Mouse (Mus musculus) forebrain, embryonic 11.5 days (tissue): ENCODE data around the gene Anln. TPM values are rescaled to one million over a fixed set of nuclear protein-coding genes. Genes with fewer than 3 reads are reported as not detected.

Experiments
- ATAC-seq: fragments of 200-750 bp; cut with Nextera tagmentation; replicated peaks from 2 replicates; pipeline ENCODE4 v1.8.0; 2017; ENCODE audit warnings: moderate TSS enrichment; ENCODE audit not compliant: low FRiP score
- DNase-seq: peaks from one replicate; pipeline ENCODE4 v3.0.0-alpha.2; 2017; ENCODE audit warnings: low spot score
- H3K27ac ChIP-seq: fragments of 300-500 bp; sonication (generic); 2 replicates; pipeline ENCODE4 v1.5.1; 2014; ENCODE audit warnings: low read depth, low read length
- H3K27me3 ChIP-seq: fragments of 300-500 bp; sonication (generic); 2 replicates; pipeline ENCODE4 v1.6.1; 2014; ENCODE audit warnings: mild to moderate bottlenecking, low read length, mixed read lengths; ENCODE audit not compliant: control insufficient read depth, insufficient read depth
- H3K36me3 ChIP-seq: fragments of 300-500 bp; sonication (generic); 2 replicates; pipeline ENCODE4 v1.6.1; 2014; ENCODE audit warnings: mild to moderate bottlenecking, low read length, moderate library complexity, mixed read lengths; ENCODE audit not compliant: control insufficient read depth, insufficient read depth
- H3K4me1 ChIP-seq: fragments of 300-500 bp; sonication (generic); replicated peaks from 2 replicates; pipeline ENCODE4 v1.6.1; 2014; ENCODE audit warnings: low read length, mixed read lengths; ENCODE audit not compliant: control insufficient read depth, insufficient read depth
- H3K4me2 ChIP-seq: fragments of 300-500 bp; sonication (generic); 2 replicates; pipeline ENCODE4 v1.6.1; 2014; ENCODE audit warnings: low read depth, mild to moderate bottlenecking, low read length, moderate library complexity, mixed read lengths; ENCODE audit not compliant: severe bottlenecking
- H3K4me3 ChIP-seq: fragments of 300-500 bp; sonication (generic); 2 replicates; pipeline ENCODE4 v1.5.1; 2014; ENCODE audit warnings: low read depth, low read length
- H3K9ac ChIP-seq: fragments of 300-500 bp; sonication (generic); 2 replicates; pipeline ENCODE4 v1.6.1; 2014; ENCODE audit warnings: low read length
- H3K9me3 ChIP-seq: fragments of 300-500 bp; sonication (generic); 2 replicates; pipeline ENCODE4 v1.6.1; 2016; ENCODE audit warnings: low read length, mixed read lengths; ENCODE audit not compliant: control insufficient read depth
- WGBS: fragments of 180-500 bp; shearing (Covaris S2); extraction: QIAGEN DNeasy Blood & Tissue Kit; methylation state at CpG from one replicate; pipeline ENCODE4 v1.1.7; 2014; 5-methylcytosine and 5-hydroxymethylcytosine counted together
- polyA plus RNA-seq: library from polyadenylated mRNA; unstranded; fragments of >200 nt; fragmentation: Nextera tagmentation; extraction: Ambion mirVana; gene quantifications from 2 replicates; pipeline ENCODE4 v1.2.1, GENCODE M21; 2014

Anln gene
- 48.9 and 49.7 TPM in 2 replicates for polyA plus RNA-seq

DNA sequence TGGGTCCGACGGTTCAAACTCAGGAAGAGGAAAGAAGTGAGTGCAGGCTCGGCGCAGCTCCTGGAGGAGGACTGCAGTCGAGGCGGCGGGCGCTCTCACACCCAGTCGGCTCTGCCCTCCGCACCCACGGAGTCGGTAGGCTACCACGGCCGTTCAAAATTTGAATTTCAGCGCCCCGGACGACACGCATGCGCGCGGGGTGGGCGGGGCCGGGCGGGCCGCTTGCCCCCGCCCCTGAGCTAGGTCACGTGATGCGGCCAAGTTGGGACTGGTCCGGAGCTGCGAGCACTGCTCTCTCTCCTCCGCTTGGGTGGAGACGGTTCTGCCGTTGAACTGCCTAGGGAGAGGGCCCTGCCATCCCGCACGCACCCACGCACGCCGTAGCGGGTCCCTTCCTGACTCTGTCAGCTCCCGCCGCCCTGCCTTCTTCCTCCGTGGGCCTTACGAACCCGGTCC, at the start of gene Anln:
Gene Anln, minus strand, starts transcription at position 168 of the 456 bp plus-strand sequence.
- H3K36me3 ChIP-seq: no peaks in the 10 kb centered on the region
- no peaks in the 10 kb centered on the region for H3K27me3 ChIP-seq
- under 1% methylated on average over 40 of the region's 44 CpGs for WGBS
- H3K4me1 ChIP-seq: peaks cover 3% of the 10 kb centered on the region
- peak within 1 kb of the TSS; percentile 83 for H3K4me2 ChIP-seq
- no peaks in the 10 kb centered on the region for H3K9me3 ChIP-seq
- H3K4me3 ChIP-seq: peak within 1 kb of the TSS; percentile 83
- peak within 1 kb of the TSS; percentile 89 for H3K27ac ChIP-seq
- DNase-seq (peak; percentile 98), ATAC-seq (peak; percentile 96)
- peak within 1 kb of the TSS; percentile 93 for H3K9ac ChIP-seq

DNA sequence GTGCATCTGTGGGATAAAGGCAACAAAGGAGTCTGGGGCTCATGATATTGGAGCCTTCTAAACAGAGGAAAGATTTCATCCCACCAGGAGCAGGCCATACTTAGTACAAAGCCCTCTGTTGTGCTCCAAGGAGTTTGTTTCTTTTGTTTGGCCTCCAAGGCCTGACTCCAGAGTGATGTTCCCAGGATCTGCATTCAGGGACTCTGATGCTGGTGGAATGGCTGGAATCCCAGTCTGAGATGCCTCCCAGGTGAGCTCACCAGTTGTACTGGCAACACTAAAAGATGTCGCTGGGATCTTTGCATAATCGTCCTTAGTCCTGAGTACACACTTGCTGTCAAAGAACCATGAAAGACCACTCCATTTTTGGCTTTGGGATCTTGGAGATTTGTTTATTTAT, 45.1 kb upstream of the Anln start:
- H3K4me3 ChIP-seq: no peak overlapping the region
- no peaks in the 10 kb centered on the region for H3K36me3 ChIP-seq
- no peaks in the 10 kb centered on the region for H3K9me3 ChIP-seq
- DNase-seq (no peak), ATAC-seq (no peak)
- peaks cover 4% of the 10 kb centered on the region; the same call in 1 of the 2 replicates for H3K4me1 ChIP-seq
- no peak overlapping the region for H3K27ac ChIP-seq
- H3K27me3 ChIP-seq: no peaks in the 10 kb centered on the region
- H3K4me2 ChIP-seq: no peak overlapping the region
- no peak overlapping the region for H3K9ac ChIP-seq
- 92% methylated on average over 2 of the region's 2 CpGs for WGBS

DNA sequence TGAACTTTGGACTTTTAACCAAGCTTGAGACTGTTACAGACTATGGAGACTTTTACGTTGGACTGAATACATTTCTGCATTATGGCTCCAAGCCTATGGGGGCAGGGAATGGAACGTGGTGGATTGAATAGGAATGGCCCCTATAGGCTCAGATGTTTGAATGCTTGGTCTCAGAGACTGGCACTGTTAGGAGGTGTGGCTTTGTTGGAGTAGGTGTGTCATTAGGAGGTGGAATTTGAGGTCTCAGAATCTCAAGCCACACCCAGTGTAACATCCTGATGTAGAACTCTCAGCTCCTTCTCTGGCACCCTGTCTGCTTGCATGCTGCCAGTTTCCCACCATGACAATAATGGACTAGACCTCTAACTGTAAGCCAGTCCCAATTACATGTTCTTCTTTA, 44.2 kb upstream of the Anln start:
- Histone ChIP-seq H3K27ac (no peak overlapping the region), H3K27me3 (no peaks in the 10 kb centered on the region), H3K36me3 (no peaks in the 10 kb centered on the region), H3K4me1 (peaks cover 4% of the 10 kb centered on the region; the same call in 1 of the 2 replicates), H3K9me3 (no peaks in the 10 kb centered on the region), H3K4me2 (no peak overlapping the region), H3K9ac (no peak overlapping the region), H3K4me3 (no peak overlapping the region)
- no peak for ATAC-seq
- no peak for DNase-seq
- WGBS: 79% methylated on average over 2 of the region's 2 CpGs

DNA sequence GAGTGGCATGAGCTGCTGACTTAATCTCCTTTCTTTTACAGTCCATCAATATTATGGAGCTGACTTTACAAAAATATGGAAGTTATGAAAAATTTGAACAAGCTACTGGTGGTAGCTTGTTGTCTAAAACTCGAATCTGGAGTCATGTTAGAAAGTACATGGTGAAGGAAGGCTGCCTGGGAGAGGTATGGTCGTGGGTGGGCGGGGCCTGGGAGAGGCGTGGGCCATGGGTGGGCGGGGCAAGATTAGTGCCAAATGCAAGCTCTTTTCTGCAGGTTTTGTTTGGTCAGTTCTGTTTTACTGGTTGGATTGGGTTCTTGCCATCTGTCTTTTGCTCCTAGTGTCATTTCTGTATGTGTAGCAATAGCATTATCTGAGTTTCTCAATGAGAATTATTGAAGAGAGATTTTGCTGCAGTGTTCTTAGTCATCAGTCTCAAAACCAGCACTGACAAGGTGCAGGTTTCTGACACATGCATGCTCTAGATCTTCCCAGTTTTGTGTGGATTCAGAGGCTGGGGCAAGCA, 41.4 kb upstream of the Anln start:
- Histone ChIP-seq H3K27ac (no peak overlapping the region), H3K4me1 (peaks cover 4% of the 10 kb centered on the region; the same call in 1 of the 2 replicates), H3K4me3 (no peak overlapping the region), H3K27me3 (no peaks in the 10 kb centered on the region), H3K36me3 (no peaks in the 10 kb centered on the region), H3K9ac (no peak overlapping the region), H3K4me2 (no peak overlapping the region), H3K9me3 (no peaks in the 10 kb centered on the region)
- ATAC-seq: no peak
- WGBS: 29% methylated on average over 5 of the region's 5 CpGs
- no peak for DNase-seq

DNA sequence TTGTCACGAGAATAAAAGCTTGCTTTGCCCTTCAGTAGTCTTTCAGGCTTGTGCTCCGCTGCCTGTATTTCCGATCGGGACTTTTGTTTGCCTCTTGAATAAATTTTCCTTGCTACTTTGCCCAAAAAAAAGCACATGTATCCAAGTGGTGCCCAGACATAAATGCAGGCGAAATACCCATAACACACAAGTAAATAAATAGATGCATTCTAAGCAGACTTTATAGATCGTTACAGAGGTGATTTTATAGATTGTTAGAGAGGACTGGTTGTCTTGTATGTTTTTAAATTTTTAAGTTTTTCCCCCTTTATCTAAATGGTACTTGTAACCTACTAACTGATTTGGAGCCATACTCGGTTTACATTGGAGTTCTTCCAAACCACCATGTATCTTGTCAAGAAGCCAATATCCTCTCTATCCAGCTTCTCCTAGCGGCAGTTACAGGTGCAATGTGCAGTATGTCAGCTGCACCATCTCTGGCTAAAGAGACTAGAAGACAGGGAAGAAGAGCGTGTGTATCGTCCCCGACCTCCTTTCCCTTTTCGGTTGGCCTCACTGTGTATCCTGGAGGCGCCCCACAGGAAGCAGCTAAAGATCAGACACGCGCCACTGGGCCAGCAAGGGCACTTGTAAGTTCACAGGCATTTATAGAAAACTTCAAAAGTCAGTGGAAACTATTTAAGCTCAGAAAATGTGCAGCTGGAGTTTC, 40.7 kb upstream of the Anln start:
- H3K4me2 ChIP-seq: no peak overlapping the region
- H3K4me1 ChIP-seq: peaks cover 4% of the 10 kb centered on the region; the same call in 1 of the 2 replicates
- H3K36me3 ChIP-seq: no peaks in the 10 kb centered on the region
- H3K9me3 ChIP-seq: no peaks in the 10 kb centered on the region
- H3K27ac ChIP-seq: no peak overlapping the region
- ATAC-seq (no peak), DNase-seq (no peak)
- H3K4me3 ChIP-seq: no peak overlapping the region
- H3K27me3 ChIP-seq: no peaks in the 10 kb centered on the region
- WGBS: 54% methylated on average over 15 of the region's 15 CpGs
- no peak overlapping the region for H3K9ac ChIP-seq

DNA sequence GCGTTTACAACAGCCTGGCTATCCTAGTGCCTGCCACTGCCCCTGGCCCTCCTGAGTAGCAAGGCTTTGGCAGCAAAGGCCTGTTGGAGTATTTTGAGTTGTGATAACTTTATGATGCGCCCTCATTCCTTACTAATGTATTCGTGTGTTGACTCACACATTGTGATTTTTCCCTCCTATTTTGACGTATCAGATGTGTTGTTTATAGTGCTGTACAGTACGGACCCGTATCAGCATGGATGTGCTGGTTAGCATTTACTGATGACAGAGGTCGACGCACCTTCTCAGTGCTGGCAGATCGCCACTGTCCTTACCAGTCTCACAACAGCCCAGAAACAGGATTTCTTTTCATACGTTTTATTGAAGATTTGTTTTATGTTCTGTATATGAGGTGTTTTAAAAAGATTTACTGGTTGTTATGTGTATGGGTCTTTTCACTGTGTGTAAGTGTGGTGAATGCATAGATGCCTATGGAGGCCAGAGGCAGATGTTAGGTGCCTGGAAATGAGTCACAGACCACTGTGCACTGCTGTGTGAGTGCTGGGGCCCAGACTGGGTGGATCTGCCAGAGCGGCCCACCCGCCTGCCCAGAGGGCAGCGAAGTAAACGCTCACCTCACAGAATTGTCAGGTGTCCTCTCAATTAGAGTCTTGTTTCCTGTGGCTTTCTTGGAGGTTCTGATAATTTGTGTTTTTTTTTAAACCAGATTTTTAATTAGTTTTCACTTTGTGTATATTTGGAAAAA, 39.9 kb upstream of the Anln start:
- ATAC-seq: no peak
- H3K27me3 ChIP-seq: no peaks in the 10 kb centered on the region
- H3K27ac ChIP-seq: no peak overlapping the region
- WGBS: 86% methylated on average over 14 of the region's 14 CpGs
- no peak overlapping the region for H3K4me2 ChIP-seq
- H3K4me1 ChIP-seq: peaks cover 4% of the 10 kb centered on the region; the same call in 1 of the 2 replicates
- no peaks in the 10 kb centered on the region for H3K9me3 ChIP-seq
- H3K4me3 ChIP-seq: no peak overlapping the region
- no peaks in the 10 kb centered on the region for H3K36me3 ChIP-seq
- no peak overlapping the region for H3K9ac ChIP-seq
- no peak for DNase-seq

DNA sequence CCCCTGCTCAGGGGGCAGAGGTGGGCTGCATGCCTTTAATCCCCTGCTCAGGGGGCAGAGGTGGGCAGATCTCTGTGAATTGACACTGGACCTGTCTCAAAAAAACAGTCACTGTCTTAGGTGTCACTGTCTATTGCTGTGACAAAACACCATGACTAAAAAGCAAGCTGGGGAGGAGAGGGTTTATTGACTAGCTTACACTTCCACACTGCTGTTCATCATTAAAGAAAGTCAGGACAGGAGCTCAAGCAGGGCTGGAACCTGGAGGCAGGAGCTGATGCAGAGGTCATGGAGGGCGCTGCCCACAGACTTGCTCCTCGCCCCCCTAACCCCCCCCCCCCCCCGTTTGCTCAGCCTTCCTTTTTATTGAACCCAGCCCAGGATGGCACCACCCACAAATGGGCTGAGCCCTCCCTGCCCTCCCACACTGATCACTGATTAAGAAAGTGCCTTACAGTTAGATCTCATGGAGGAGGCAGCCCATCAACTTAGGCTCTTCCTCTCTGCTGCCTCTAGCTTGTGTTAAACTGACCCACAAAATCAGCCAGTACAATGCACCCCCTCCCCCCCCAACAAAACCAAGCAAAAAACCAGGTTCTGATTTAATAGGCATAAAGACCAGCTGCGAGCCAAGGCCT, 39.2 kb upstream of the Anln start:
- Histone ChIP-seq H3K36me3 (no peaks in the 10 kb centered on the region), H3K4me3 (no peak overlapping the region), H3K4me1 (peaks cover 4% of the 10 kb centered on the region; the same call in 1 of the 2 replicates), H3K27ac (no peak overlapping the region), H3K9me3 (no peaks in the 10 kb centered on the region), H3K4me2 (no peak overlapping the region), H3K9ac (no peak overlapping the region), H3K27me3 (no peaks in the 10 kb centered on the region)
- ATAC-seq (no peak), DNase-seq (no peak)
- WGBS: 60% methylated on average over 2 of the region's 4 CpGs

DNA sequence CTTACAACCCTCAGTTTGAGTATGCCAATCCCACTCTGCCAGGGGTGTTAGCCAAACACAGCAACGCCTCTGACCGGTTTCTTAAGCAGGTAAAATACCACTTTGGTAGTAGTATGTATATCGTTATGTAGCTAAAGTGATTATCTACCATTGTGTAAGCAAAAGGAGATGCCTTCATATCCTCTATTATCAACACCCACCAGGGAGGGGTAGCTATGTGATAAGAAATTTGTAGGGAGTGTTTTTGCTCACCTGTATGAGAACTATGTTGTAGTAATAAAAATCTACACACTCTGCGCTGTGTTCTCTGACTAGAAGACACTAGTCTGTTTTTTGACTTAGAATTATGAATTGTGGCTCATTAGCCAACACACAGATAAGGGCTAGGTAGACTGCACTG, 35.7 kb upstream of the Anln start:
- Histone ChIP-seq H3K27ac (no peak overlapping the region), H3K27me3 (no peaks in the 10 kb centered on the region), H3K4me1 (peaks cover under 1% of the 10 kb centered on the region; the same call in 1 of the 2 replicates), H3K9ac (no peak overlapping the region), H3K4me3 (no peak overlapping the region), H3K9me3 (no peaks in the 10 kb centered on the region), H3K4me2 (no peak overlapping the region), H3K36me3 (no peaks in the 10 kb centered on the region)
- no peak for ATAC-seq
- WGBS: 92% methylated on average over 4 of the region's 4 CpGs
- DNase-seq: no peak
